Mouse (Mus musculus) lung, postnatal 0 days (tissue): ENCODE results near the gene Syt7.

Experiments used
- CTCF ChIP-seq: IDR thresholded peaks from 2 replicates; pipeline ENCODE4 v1.5.1; 2016; ENCODE audit warnings: antibody characterized with exemption, mild to moderate bottlenecking
- EP300 ChIP-seq: IDR thresholded peaks from 2 replicates; pipeline ENCODE4 v1.6.1; 2016; ENCODE audit warnings: antibody characterized with exemption, mild to moderate bottlenecking, control low read depth

DNA sequence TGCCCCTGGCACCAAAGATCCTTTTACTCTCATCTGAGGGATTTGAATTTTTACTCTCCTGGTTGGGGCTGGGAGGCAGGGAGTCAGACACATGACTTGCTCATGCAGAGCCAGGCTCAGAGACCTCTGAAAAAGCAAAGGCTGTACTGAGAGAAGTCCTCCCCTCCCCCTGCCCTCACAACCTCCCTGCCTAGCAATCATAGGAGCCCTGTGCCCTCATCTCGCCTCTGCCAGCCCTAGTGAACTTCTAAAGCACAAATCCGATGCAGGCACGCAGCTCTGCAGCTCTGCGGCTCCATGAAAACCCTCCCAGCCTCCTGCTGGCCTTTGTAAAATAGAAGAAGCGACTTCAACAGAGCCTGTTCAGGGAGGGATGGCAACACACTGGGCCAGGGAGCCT lies 49.6 kb upstream of the Syt7 start:
- TF ChIP-seq CTCF (no peak), EP300 (no peak)
